Mouse (Mus musculus): ENCODE results near the gene Rpl37.

DNA sequence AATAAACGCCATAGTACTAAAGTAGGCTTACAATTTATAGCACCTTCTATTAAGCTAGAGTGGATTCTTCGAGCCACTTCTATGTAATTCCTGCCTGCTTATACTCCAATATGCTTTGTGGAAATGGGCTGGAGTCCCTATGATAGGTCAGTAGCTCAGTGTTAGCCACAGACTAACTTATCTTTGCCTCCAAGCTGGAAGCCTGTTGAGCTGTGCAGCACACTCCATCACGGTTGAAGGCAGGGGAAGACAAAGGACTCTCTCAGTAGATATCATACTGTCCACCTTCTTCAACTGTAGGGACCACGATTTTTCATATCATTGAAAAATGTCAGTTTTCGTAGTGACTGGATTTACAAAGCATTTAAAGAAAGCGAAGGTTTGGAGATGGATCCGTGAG, 23.4 kb downstream of the Rpl37 start:
- TF ChIP-seq POLR2A (IDR thresholded peaks at IDR 0.05; ENCODE audit: extremely low read depth, insufficient read depth, low read length) (no peak), CTCF (IDR thresholded peaks at IDR 0.05; ENCODE audit: low read depth, low read length) (no peak)

All from liver, adult 2 months (tissue).